Mouse (Mus musculus) embryo, embryonic 10.5 days (tissue): ENCODE results near the gene Best2.
A peak's percentile ranks its signal among the peaks of the same experiment; 100 is the strongest.

Experiments used
- DNase-seq: peaks from one replicate; pipeline ENCODE4 v3.0.0-alpha.2; 2015; ENCODE audit warnings: low spot score

The Best2 gene

DNA sequence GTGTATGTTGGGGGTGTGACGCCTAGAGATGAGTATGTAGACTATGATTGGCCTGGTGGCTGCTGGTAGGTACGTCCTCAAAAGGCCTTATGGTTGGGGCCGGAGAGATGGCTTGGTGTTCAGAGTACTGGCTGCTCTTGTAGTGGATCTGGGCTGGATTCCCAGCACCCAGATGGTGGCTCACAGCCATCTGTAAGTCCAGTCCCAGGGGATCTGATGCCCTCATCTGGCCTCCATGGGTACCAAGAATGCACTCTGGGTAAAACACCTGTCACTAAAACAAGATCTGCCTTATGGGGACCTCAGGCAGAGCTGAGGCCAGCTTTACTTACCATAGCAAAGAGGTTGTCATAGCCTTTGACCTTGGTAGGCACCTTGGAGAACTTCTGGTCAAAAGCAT is 9.5 kb upstream of the Best2 start:
- no peak for DNase-seq

DNA sequence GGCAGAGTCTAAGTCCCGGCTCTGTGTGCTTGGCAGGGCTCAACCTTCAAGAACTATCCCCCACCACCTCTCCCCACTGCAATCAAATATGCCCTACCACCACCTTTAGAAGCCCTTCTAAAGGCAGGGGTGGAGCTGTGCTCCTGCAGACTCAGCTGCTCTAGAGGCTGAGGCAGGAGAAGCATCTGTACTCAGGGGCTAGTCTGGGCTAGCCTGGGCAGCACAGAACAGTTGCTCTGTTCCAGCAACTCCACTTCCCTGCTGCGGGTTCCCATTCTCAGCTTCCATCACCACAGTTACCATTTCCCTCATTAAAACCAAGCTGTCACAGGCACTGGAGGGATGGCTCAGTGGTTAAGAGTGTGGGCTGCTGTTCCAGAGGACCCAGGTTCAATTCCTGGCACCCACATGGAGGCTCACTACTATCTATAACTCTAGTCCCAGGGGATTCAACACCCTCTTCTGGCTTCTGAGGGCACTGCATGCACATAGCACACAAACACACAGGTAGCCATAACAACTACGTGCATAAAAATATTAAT is 7.3 kb upstream of the Best2 start:
- no peak for DNase-seq

DNA sequence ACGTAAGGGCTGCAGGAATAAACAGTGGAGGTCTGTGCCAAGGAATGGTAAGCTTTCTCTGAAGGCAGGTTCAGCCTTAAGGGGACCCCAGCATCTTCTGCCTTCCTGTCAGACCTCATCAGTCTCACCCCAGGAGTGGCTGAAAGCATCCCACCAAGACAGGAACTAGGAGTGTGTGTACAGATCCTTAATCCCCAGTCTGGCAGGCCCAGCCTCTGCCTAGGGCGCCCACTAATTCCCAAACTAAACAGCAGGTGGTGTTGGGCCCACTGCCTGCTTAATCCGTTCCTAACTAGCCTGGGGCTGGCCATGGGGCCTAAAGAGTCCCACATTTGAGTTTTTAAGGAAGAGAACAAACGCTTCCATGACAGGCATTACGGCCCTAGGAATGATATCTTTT is 2.9 kb upstream of the Best2 start:
- DNase-seq = no peak

DNA sequence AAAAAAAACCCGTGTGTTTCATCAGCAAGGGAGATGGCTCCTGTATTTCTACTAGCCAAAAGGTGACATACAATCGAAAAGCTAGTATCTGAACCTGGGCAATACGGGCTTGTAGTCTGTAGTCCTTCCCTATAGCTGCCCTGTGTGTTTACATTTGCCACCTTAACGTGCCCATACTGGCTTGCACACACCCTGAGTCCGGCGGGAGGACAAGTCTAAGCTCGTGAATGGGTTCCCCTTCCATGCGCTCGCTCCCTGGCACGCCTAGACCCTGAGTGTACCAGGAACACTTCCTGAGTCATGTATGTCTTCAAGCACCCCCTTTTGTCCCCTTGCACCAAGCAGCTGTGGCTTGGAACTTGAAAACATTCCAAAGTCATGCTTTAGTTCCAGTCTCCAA is 2.4 kb upstream of the Best2 start:
- DNase-seq = no peak

DNA sequence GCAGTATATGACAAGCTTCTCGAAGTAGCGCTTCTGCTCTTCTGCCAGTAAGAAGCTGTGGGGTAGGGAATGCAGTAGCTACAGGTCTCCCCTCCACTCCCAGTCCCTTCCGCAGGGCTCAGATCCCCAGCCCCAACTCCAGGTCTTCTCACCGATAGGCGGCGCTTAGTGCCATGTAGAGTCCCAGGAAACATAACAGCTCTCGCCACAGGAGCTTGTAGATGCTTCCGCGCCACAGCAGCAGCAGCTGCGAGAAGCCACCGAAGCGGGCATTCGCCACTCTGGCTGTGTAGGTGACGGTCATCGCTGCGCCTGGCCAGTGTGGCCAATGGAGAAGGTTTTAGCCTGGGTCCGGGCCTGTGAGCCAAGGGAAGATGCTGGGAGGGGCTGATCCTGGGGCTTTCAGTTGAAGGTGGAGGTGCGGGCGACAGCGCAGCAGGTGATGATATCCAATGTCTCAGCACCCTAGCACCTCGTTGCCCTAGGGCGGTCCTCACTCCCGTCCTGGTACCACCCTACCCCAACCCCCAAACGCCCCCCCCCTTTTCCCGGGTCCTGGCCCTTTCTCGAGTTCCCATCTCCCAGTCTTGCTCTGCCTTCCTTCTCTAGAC is 996 bp downstream of the Best2 start:
- peak; percentile 89 for DNase-seq

DNA sequence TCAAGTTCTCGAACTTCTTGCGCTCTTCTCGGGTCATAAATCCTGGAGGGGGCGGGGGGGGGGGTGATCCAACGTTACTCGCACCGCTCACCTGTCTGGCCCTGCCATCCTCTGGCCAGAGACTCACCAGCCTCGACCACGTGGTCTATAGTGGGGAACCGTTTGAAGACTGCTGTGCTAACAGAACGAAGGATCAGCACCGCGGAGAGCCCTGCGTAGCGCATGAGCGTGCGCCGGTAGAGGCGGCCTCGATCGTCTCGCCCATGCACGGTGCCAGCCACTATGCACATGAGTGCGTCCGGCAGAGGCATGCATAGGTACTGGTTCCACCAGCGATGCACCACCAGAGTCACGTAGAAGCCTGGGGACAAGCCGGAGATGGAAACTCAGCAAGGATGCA is 3.1 kb downstream of the Best2 start:
- DNase-seq = no peak

DNA sequence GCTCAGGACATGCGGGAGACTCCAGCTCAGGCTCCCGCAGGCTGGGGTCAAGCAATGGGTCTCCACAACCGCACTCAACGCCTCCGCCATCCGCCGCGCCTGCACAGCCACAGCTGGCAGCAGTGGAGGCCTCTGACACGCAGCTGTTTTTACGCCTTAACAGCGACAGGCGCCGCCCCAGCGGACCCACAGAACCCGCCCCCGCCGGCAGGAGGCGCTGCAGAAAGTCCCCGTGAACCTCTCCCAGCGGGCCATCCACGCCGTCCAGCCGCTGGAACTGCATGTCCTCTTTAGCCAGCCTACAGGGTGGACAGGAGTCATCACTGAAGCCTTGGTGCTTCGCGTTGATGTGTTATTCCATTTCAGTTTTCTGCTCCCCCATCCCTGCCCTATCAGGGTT is 6.6 kb downstream of the Best2 start:
- DNase-seq = peak; percentile 39

DNA sequence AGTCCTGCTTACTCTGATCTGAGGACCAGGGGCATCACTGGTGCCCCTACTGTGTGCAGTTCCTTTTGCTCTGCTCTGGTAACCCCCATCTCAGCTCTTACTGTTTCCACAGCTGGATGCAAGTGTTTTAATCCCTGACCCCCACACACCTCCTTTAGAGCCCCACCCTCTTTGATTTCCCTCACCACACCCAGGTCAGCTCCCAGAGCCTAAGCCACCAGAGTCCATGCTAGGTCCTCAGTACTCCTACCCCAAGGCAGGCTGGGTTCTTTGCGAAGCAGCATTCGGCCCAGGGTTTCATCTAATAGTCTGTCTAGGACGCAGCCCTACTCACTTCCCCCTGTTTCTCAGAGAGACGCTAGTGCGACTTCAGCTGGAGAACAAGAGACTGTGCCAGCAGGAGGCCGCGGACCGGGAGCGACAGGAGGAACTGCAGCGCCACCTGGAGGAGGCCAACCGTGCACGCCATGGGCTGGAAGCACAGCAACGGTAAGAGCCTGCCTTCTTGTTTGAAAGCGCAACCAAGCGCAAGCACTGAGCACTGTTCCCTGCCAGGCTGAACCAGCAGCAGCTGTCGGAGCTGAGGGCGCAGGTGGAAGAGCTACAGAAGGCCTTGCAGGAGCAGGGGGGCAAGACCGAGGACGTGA is 16.6 kb downstream of the Best2 start:
- DNase-seq = peak; percentile 94

DNA sequence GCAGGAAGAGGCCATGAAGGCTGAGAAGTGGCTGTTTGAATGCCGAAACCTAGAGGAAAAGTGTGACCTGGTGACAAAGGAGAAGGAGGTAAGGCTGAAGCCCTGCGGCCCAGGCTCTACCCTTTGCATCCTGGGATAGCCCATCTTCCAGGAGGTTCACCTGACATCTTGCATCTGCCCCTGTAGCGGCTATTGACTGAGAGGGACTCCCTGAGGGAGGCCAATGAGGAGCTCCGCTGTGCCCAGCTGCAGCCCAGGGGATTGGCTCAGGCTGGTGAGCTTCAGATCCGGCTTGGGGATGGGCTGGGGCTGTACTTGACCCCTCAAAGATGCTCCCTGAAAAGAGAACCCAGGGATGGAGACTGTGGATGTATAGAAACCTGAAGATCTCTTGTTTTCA is 17.4 kb downstream of the Best2 start:
- DNase-seq = no peak

DNA sequence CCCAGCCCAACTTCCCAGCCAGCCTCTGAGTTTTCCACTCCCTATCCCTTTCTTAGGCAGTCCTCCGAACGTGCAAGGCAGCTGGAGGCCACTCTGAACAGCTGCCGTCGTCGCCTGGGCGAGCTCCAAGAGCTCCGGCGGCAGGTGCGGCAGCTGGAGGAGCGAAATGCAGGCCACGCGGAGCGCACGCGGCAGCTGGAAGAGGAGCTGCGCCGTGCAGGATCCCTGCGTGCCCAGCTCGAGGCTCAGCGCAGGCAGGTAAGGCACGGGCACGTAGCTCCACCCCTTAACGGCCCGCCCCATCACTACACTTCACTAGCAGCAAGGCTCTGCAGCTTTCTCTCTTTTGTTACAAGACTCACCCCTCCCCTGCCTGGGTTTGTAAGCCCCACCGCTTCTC is 18.7 kb downstream of the Best2 start:
- no peak for DNase-seq

DNA sequence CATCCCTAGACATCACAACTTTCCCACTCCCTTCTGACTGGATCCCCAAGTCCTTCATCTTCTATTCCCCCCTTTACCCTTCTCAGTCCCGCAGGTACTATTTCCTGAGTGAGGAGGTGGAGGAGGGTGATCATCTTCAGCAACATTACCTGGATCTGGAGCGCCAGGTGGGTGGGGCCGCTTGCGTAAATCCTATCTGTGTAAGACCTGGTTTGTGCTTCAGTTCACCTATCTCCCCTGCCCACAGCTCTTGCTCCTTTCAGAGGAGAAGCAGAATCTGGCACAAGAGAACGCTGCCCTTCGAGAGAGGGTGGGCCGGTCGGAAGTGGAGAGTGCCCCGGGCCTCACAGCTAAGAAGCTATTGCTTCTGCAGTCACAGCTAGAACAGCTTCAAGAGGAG is 20.0 kb downstream of the Best2 start:
- no peak for DNase-seq

DNA sequence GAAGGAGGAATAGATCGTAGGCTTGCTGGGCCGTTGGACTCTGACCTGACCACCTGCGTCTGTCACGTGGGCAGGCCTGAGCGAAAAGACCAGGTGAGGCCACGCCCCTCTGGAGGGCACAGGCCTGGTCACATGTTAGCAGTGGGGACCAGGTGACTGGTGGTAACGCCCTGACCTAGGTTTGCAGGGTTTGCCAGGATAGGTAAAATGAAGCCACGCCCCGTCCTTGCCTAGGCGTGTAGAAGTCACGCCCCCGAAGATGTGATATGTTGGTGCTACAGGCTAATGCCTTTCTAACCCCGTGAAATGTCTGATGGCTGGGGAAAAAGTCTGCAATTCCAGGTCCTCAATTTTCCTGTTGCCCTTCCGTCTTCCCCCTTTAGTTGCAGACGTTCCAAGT is 23.5 kb downstream of the Best2 start:
- peak; percentile 62 for DNase-seq

DNA sequence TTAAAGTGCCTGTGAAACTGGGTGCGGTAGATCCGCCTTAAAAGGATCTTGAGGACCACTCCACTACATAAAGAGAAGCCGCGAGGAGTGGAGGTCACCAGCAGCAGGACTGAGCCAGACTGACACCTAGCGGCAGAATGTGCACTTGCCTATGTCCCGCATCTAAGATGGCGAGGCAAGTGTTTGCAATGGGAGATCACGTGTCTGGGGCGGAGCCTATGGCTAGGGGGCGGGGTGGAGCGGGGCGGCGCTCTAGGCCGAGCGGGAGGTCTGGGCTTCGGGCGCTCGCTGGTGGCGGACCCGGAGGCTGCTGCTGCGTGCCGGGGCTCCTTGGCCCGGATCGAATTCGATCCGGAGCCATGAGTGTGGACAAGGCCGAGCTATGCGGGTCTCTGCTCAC is 24.0 kb downstream of the Best2 start, which contains the start of gene Hook2:
TSS of gene Hook2 (plus strand) at position 255 of the 400 bp plus-strand sequence.
- DNase-seq = peak; percentile 99

DNA sequence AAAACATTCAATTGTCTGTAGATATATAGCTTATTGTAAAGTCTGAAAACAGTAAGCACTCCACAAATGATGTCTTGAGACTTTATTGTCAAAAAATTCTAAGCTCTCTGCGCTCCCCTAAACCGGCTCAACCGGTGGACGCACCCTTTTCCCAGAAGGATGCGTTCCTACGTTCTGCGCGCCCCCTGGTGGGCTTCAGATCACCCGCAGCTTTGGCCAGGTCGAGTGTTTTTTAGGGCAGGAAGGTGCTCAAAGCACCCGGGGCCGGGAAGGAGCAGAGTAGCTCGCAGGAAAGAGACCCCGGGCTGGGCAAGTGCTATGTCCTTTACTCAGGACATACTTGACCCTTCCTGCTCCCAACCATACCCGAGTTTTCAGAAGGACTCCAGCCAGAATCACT is 24.5 kb downstream of the Best2 start:
- DNase-seq = peak; percentile 95

DNA sequence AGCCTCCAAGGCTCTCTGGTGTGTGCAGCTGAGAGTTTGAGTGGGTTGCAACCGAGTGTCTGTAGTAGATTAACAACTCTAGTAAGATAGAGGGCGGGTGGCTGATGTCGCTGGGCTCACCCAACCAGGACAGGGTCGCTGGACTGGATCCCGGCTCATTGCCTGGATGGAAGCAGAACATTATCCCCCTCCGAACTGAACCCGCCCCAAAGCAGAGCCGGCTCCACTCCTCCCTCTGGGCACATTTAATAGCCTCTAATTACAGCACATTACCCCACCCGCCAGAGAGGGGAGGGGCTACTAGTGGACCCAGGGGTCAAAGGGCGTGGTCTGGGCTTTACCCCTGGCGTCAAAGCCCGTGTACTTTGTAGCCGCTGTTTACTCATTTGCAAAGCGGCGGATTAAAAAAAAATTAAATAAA is 25.0 kb downstream of the Best2 start:
- peak; percentile 44 for DNase-seq

DNA sequence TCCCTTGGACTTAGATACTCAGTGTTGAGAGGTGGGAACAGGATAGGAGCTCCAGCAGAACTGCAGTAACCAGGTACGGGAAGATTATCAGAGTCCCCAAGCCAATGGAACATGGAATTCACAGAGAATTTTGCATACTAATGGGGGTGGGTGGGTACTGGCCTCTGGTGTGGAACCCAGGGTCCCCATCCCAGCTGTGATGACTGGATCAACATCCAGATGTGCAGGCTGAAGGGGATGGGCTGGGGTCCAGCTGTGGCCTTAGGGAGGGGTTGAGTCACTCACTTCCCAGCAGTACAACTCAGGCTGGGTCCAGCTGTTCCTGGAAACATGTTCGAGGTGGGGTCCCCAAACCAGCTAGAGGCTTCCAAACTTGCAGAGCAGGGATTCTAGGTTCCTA is 26.4 kb downstream of the Best2 start:
- no peak for DNase-seq

DNA sequence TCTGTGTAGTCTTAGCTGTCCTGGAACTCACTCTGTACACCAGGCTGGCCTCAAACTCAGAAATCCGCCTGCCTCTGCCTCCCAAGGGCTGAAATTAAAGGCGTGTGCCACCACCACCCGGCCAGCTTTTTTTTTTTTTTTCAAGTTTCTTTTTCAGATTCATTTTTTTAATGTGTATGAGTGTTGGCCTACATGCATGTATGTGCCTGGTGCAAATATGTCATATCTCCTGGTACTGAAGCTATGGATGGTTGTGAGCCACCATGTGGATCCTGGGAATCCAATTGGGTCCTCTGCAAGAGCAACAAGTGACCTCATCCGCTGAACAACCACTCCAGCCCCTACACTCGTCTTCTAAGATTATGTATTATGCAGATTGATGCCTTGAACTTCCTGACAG is 26.9 kb downstream of the Best2 start:
- no peak for DNase-seq

DNA sequence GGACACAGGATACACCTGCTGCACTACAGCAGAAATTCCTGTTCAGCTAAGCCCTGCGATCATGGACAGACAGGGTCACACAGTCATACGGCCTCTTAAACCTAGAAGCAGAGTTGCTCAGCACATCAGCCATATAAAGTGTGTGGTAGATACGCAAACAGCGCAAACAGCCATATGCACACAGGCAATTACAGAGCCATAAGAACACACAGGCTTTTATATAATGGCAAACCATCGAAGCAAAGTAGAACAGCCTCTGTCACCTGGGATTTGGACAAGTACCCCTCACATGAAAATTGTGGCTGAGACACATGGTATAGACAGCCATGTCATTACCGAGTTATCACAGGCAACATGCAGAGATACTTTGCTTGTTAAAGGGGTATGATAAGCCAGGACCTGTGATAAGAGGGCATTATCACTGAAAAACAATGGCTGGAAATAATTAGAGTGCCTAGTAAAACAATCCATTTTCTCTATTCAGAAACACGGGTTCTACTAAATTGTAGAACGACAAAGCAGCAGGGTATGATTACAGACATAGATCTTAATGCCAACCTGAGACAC is 27.9 kb downstream of the Best2 start:
- no peak for DNase-seq

DNA sequence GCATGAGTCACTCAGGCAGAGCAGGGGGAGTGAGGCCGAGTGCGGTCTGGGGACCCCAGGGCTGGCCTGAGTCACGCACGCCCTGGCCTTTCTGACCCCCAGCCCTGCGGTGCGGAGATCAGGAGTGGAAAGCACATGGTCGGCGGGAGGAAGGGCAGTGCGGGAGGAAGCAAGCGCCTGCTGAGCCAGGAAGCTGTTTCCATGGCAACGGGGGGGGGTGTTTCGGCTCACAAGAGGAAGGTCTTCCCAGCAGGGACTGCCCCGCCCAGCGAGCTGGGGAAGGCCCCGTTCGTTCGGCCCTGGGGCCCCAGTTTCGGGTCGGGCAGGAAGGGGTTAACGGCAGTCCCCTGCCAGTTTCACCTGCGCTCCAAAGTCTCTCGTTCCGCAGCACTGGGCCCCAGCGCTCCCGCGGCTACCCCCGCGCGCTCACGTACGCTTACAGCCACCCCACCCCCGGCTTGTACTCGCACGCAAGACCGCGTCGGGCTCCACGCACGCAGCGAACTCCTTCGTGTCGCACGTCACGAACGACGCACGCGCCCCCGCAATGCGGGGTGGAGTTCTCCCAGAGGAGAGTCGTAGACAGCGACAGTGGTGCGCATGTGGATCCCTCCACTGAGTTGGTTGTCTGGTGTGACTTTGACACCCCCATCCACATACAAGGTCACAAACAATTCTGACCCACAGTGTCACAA is 28.5 kb downstream of the Best2 start:
- peak; percentile 89 for DNase-seq

DNA sequence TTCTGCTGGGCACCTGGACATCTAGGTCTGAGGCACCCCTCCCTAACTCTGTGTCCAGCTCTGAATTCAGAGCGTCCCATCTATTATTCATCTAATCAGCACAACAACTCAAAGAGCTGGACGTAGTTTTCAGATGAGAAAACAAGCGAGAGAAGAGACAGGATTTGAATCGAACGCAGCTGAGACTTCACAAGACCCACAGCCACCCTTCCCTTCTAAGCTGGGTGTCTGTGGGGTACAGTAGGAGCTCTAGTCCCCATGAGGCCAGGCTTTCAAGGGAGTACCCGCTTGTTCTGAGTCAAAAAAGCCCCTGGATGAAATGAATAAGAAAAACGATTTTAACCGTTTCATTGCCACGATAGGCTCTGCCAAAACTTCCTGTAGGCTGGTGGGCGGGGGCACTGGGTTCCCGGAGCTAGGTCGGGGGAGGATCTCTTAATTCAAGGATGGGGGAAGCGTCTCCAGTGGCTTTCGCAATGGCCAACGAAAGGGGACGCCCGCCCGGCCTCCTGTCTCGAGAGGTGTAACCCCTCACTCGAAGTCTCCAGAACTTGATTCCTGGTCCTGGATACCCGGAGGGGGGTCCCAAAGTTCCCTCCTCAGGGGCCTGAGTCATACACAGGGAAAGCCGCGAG is 29.2 kb downstream of the Best2 start:
- peak; percentile 57 for DNase-seq

DNA sequence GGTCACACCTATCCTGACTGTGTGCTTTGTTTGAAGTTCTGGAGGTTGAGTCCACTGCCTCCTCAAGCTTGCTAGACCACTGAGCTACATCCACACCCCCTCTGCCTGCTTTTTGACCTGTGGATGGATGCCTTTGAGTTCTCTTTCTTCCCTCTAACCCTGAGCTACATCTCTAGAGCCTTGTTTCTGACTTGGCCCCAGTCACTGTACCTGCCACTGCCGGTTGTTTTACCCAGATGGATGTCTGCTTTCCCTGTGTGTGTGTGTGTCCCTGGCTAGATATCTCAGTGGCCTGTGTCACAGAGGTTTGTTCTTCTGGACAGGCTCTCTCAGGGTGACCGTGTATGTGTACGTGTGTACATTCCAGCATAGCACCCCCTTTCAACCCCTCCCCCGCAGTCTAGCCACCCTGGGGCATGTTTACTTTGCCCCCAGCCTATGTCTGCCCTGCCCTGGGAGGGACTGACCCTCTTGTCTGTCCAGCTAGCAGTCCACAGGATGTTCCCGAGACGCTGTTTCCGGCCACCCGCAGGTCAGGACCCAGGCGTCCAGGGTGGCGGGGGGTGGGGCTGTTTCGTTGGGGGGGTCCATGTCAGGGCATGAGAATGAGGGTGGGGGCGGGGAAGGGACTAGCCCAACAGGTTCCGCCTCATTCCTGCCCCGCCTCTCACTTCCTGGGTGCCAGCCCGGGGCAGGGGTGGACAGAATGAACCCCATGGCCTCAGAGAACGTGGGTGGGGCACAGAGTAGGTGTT is 29.9 kb downstream of the Best2 start:
- no peak for DNase-seq
